Mouse (Mus musculus): ENCODE results near the gene Lrrc17.

DNA sequence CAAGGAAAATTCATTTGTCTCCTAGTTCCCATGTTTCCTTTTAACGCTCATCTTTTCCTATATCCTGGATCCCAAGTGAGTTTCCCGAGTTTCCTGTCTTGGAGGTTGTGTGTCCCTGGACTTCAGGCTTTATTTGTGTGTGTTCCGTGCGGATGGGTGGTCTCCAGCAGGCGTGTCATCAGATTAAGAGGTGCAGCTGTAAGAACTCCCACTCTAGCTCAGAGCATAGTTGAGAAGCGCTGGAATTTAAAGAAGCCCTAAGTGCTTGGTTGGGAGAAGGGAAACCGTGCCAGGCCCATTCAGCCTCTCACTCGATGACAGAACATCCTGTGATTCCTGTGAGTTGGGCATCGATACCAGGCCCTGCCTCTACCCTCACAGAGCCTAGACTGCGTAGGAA is 30.0 kb upstream of the Lrrc17 start:
- no peak for TF ChIP-seq POLR2A (IDR thresholded peaks at IDR 0.05; ENCODE audit: insufficient read depth, low read depth, low read length)
- TF ChIP-seq CTCF (IDR thresholded peaks at IDR 0.05; ENCODE audit: insufficient read depth, low read depth, low read length): no peak
